Mouse (Mus musculus) ES-Bruce4 (cell line): ENCODE measurements around the gene Mettl16.

ENCODE experiments used
- EP300 ChIP-seq: IDR thresholded peaks from 2 replicates; pipeline ENCODE4 v1.6.1; 2011; ENCODE audit warnings: low read depth, low read length; ENCODE audit not compliant: insufficient read depth
- POLR2A ChIP-seq: IDR thresholded peaks from one replicate; pipeline ENCODE4 v1.8.1; 2011; ENCODE audit warnings: low read length; ENCODE audit not compliant: insufficient read depth

GRCm38 (mm10) chr11:74831606-74832451, 61.2 kb downstream of the Mettl16 start:
- TF ChIP-seq EP300 (peak; percentile 62), POLR2A (peak; percentile 89)
